Mouse (Mus musculus) embryonic fibroblast, embryonic 13.5 days (primary cell): ENCODE measurements around the gene Clp1.

Experiments used
- CTCF ChIP-seq: IDR thresholded peaks from 2 replicates; pipeline ENCODE4 v1.5.1; 2011; ENCODE audit warnings: mild to moderate bottlenecking, control low read depth, low read length, moderate library complexity, borderline replicate concordance; ENCODE audit not compliant: insufficient read depth
- POLR2A ChIP-seq: IDR thresholded peaks from 2 replicates; pipeline ENCODE4 v1.6.1; 2011; ENCODE audit warnings: low read depth, mild to moderate bottlenecking, control low read depth, low read length, moderate library complexity

DNA sequence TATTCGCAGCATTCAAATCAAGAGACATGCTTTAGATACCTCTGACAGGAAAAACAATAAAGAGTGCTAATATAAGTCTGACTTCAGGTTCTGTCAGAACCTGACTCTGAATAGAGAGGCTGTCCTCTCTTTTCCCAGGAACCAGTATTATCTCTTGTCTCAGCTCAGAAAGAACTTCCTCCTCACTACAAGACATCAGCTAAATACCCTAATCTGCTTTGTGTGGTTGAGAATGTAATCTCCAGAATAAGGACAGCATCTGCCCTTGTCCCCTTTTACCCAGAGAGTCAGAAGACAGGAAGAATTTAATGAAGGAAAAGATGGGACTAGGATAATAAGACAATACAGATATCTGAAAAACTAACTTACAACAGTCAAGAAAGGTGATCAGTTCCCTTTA is 23.7 kb downstream of the Clp1 start:
- TF ChIP-seq CTCF (no peak), POLR2A (no peak)
